Mouse (Mus musculus) myocyte (in vitro differentiated cells): ENCODE results near the gene Islr.

Experiments
- E2F4 ChIP-seq: IDR thresholded peaks from one replicate; pipeline ENCODE4 v1.6.1; 2011; ENCODE audit warnings: mild to moderate bottlenecking, control low read depth, moderate library complexity; ENCODE audit not compliant: insufficient read depth
- MYOG ChIP-seq, 3 experiments: IDR thresholded peaks; one replicate each; pipeline ENCODE4 v1.6.1; 2011; ENCODE audit warnings: control low read depth in 2 of 3, low read depth in 2 of 3, mild to moderate bottlenecking in 2 of 3; ENCODE audit not compliant: insufficient read length in 2 of 3, control insufficient read depth in 1 of 3, insufficient read depth in 1 of 3

GRCm38 (mm10) chr9:58201861-58202549 is 2.1 kb downstream of the Islr start:
- TF ChIP-seq MYOG (IDR thresholded peaks at IDR 0.05; ENCODE audit: control insufficient read depth in 1 of 3, insufficient read depth in 1 of 3, insufficient read length in 2 of 3, low read depth in 2 of 3), result no peak
- TF ChIP-seq E2F4, result no peak
